In genomic region chr12:4719762-4720754, GRCm38 (mm10) we compare ENCODE assay signal across 10 mouse cellular contexts. TPM values are rescaled to one million over a fixed set of nuclear protein-coding genes. Genes with fewer than 3 reads are reported as not detected.
DNase-seq lines count a peak whose midpoint lies in the region; ATAC-seq and TF ChIP-seq lines count a peak whose summit lies in the region.
"Had no signal": no experiment of that assay in that cellular context is flagged by ENCODE, and none has a peak within 500 bp of the region (broad histone marks: within the 10 kb centered on the region; RNA-seq: fewer than 3 reads in every experiment).

No protein-coding gene starts in this region.

- no peak; the same call in 1 of the 2 replicates for ATAC-seq in forebrain, embryonic 14.5 days
- ATAC-seq in forebrain, embryonic 16.5 days, result no peak
- 0 out of 2 replicates have a peak, but pooled peaks have one; percentile 21 for ATAC-seq in intestine, embryonic 16.5 days
- no peak for ATAC-seq in stomach, postnatal 0 days (ENCODE audit: low FRiP score, low TSS enrichment)

- H3K4me2 ChIP-seq in forebrain, embryonic 14.5 days (ENCODE audit: low read length), result no peak overlapping the region
- no peak overlapping the region for H3K4me2 ChIP-seq in forebrain, embryonic 16.5 days (ENCODE audit: low read length)
- no peak overlapping the region for H3K4me2 ChIP-seq in intestine, embryonic 16.5 days (ENCODE audit: low read depth, low read length)
- H3K4me2 ChIP-seq in stomach, postnatal 0 days (replicated peaks; ENCODE audit: low read depth), result no peak overlapping the region

- H3K36me3 ChIP-seq in forebrain, embryonic 14.5 days (ENCODE audit: control insufficient read depth, insufficient read depth, low read length), result no peaks in the 10 kb centered on the region
- H3K36me3 ChIP-seq in forebrain, embryonic 16.5 days (ENCODE audit: control insufficient read depth, insufficient read depth), result no peaks in the 10 kb centered on the region
- H3K36me3 ChIP-seq in intestine, embryonic 16.5 days (ENCODE audit: control insufficient read depth, insufficient read depth, low read length), result no peaks in the 10 kb centered on the region
- no peaks in the 10 kb centered on the region for H3K36me3 ChIP-seq in stomach, postnatal 0 days (ENCODE audit: control insufficient read depth, insufficient read depth, low read length)

- WGBS in forebrain, embryonic 14.5 days, result 80% methylated on average over 17 of the region's 17 CpGs
- WGBS in forebrain, embryonic 16.5 days, result 83% methylated on average over 17 of the region's 17 CpGs
- 71% methylated on average over 17 of the region's 17 CpGs for WGBS in intestine, embryonic 16.5 days
- 68% methylated on average over 17 of the region's 17 CpGs for WGBS in stomach, postnatal 0 days

- no peaks in the 10 kb centered on the region for H3K9me3 ChIP-seq in forebrain, embryonic 14.5 days (replicated peaks; ENCODE audit: control insufficient read depth, low read length)
- H3K9me3 ChIP-seq in forebrain, embryonic 16.5 days (ENCODE audit: control insufficient read depth, low read length), result no peaks in the 10 kb centered on the region
- H3K9me3 ChIP-seq in intestine, embryonic 16.5 days (ENCODE audit: control insufficient read depth, low read length), result no peaks in the 10 kb centered on the region
- H3K9me3 ChIP-seq in stomach, postnatal 0 days (ENCODE audit: control insufficient read depth, low read length), result no peaks in the 10 kb centered on the region

- no peak for TF ChIP-seq EP300 in stomach, postnatal 0 days (optimal IDR thresholded peaks at IDR 0.05)

- H3K4me3 ChIP-seq in forebrain, embryonic 14.5 days (ENCODE audit: low read depth, low read length), result no peak overlapping the region
- no peak overlapping the region for H3K4me3 ChIP-seq in forebrain, embryonic 16.5 days (replicated peaks; ENCODE audit: low read length)
- no peak overlapping the region for H3K4me3 ChIP-seq in intestine, embryonic 16.5 days (ENCODE audit: low read length)
- H3K4me3 ChIP-seq in stomach, postnatal 0 days (ENCODE audit: low read depth, low read length), result no peak overlapping the region

- TF ChIP-seq CTCF in stomach, postnatal 0 days (IDR thresholded peaks at IDR 0.05; ENCODE audit: low read depth), result peak; percentile 42

- no peaks in the 10 kb centered on the region for H3K4me1 ChIP-seq in forebrain, embryonic 14.5 days (ENCODE audit: control insufficient read depth, insufficient read depth, low read length)
- H3K4me1 ChIP-seq in forebrain, embryonic 16.5 days (replicated peaks; ENCODE audit: control insufficient read depth, insufficient read depth, low read length), result no peaks in the 10 kb centered on the region
- no peaks in the 10 kb centered on the region for H3K4me1 ChIP-seq in intestine, embryonic 16.5 days (ENCODE audit: control insufficient read depth, insufficient read depth, low read length)
- H3K4me1 ChIP-seq in stomach, postnatal 0 days (replicated peaks; ENCODE audit: control insufficient read depth, insufficient read depth), result no peaks in the 10 kb centered on the region

- DNase-seq in forebrain, embryonic 14.5 days (ENCODE audit: low spot score), result peak; percentile 3
- peak; percentile 22 for DNase-seq in thymus, postnatal 14 days
- DNase-seq in thymus, postnatal 25 days, result no peak
- no peak for DNase-seq in stomach, postnatal 0 days (ENCODE audit: low spot score)
- no peak for DNase-seq in adrenal gland, adult 8-10 months
- DNase-seq in right cerebral cortex, postnatal 36 days (ENCODE audit: low spot score in 2 of 2), result no peak
- DNase-seq: cerebellum, adult 8-10 months; kidney, postnatal 4 days had no signal

- no peak overlapping the region for H3K9ac ChIP-seq in forebrain, embryonic 14.5 days (ENCODE audit: low read length)
- no peak overlapping the region for H3K9ac ChIP-seq in forebrain, embryonic 16.5 days (replicated peaks; ENCODE audit: low read depth, low read length)
- H3K9ac ChIP-seq in intestine, embryonic 16.5 days (ENCODE audit: low read depth, low read length), result no peak overlapping the region
- H3K9ac ChIP-seq in stomach, postnatal 0 days (ENCODE audit: low read length), result no peak overlapping the region

- H3K27me3 ChIP-seq in forebrain, embryonic 14.5 days (replicated peaks; ENCODE audit: control insufficient read depth, insufficient read depth, low read length), result no peaks in the 10 kb centered on the region
- no peaks in the 10 kb centered on the region for H3K27me3 ChIP-seq in forebrain, embryonic 16.5 days (replicated peaks; ENCODE audit: control insufficient read depth, insufficient read depth, low read length)
- H3K27me3 ChIP-seq in intestine, embryonic 16.5 days (replicated peaks; ENCODE audit: control insufficient read depth, insufficient read depth, low read length), result no peaks in the 10 kb centered on the region
- no peaks in the 10 kb centered on the region for H3K27me3 ChIP-seq in stomach, postnatal 0 days (ENCODE audit: control insufficient read depth, insufficient read depth, low read length)

- no peak overlapping the region for H3K27ac ChIP-seq in forebrain, embryonic 14.5 days (ENCODE audit: low read depth, low read length)
- no peak overlapping the region for H3K27ac ChIP-seq in forebrain, embryonic 16.5 days (ENCODE audit: low read length)
- no peak overlapping the region for H3K27ac ChIP-seq in intestine, embryonic 16.5 days (ENCODE audit: low read length)
- no peak overlapping the region for H3K27ac ChIP-seq in stomach, postnatal 0 days (replicated peaks)

RNA-seq across cellular contexts. Expression of gene Fam228a, which starts 18.2 kb away (rescaled TPM):
- polyA plus RNA-seq in forebrain, embryonic 14.5 days (2014; fragmentation: Nextera tagmentation; extraction: Ambion mirVana), result 0.13 and 0.53 TPM in 2 replicates
- polyA plus RNA-seq in forebrain, embryonic 16.5 days (2015; fragmentation: Nextera tagmentation; extraction: Ambion mirVana), result 0.73 and 1.0 TPM in 2 replicates
- 0.05 and 0.34 TPM in 2 replicates for polyA plus RNA-seq in intestine, embryonic 16.5 days (2015; fragmentation: Nextera tagmentation; extraction: Ambion mirVana)
- 0.05 and 0.19 TPM in 2 replicates for polyA plus RNA-seq in stomach, postnatal 0 days (2015; fragmentation: Nextera tagmentation; extraction: Ambion mirVana)
- total RNA-seq in adrenal gland, adult 8-10 months (2022), result under 1 TPM in 3 of 4 experiments, not detected in 1; 0.28 to 0.59 (median 0.48) TPM

RNA-seq across cellular contexts. Expression of gene Pfn4, which starts 48.8 kb away (rescaled TPM):
- polyA plus RNA-seq in forebrain, embryonic 14.5 days (2014; fragmentation: Nextera tagmentation; extraction: Ambion mirVana), result 10.7 and 11.8 TPM in 2 replicates
- polyA plus RNA-seq in forebrain, embryonic 16.5 days (2015; fragmentation: Nextera tagmentation; extraction: Ambion mirVana), result 11.3 and 12.5 TPM in 2 replicates
- polyA plus RNA-seq in intestine, embryonic 16.5 days (2015; fragmentation: Nextera tagmentation; extraction: Ambion mirVana), result 1.1 TPM in 2 replicates
- polyA plus RNA-seq in stomach, postnatal 0 days (2015; fragmentation: Nextera tagmentation; extraction: Ambion mirVana), result 0.96 and 1.4 TPM in 2 replicates
- 1 to 10 TPM in 3 of 4 experiments, under 1 TPM in 1; 0.75 to 3.7 (median 2.6) TPM for total RNA-seq in adrenal gland, adult 8-10 months (2022)

RNA-seq across cellular contexts. Expression of gene Fam228b, which starts 49.0 kb away (rescaled TPM):
- 4.1 and 5.5 TPM in 2 replicates for polyA plus RNA-seq in forebrain, embryonic 14.5 days (2014; fragmentation: Nextera tagmentation; extraction: Ambion mirVana)
- 5.1 and 6.7 TPM in 2 replicates for polyA plus RNA-seq in forebrain, embryonic 16.5 days (2015; fragmentation: Nextera tagmentation; extraction: Ambion mirVana)
- polyA plus RNA-seq in intestine, embryonic 16.5 days (2015; fragmentation: Nextera tagmentation; extraction: Ambion mirVana), result 1.1 and 1.3 TPM in 2 replicates
- 0.68 and 1.0 TPM in 2 replicates for polyA plus RNA-seq in stomach, postnatal 0 days (2015; fragmentation: Nextera tagmentation; extraction: Ambion mirVana)
- 1 to 10 TPM; 4.6 to 8.1 (median 6.3) TPM for total RNA-seq in adrenal gland, adult 8-10 months (2022)

Comparison
In these comparisons a context has a peak if more than half of its experiments do, and no peak if none do; other contexts are left out.
1. DNase-seq: peak in forebrain, embryonic 14.5 days (single experiment) and thymus, postnatal 14 days (single experiment); none in thymus, postnatal 25 days (single experiment), stomach, postnatal 0 days (single experiment), adrenal gland, adult 8-10 months (single experiment) and right cerebral cortex, postnatal 36 days (0 of 2).